Mouse (Mus musculus) mouse trophoblast stem cell (cell line): ENCODE measurements around the gene Rab12.

Source experiments
- in situ Hi-C, 2 experiments: fragments of 300-500 bp; cut with MseI, MboI; formaldehyde crosslinking; loops; 2 replicates in 1 of 2; 3 replicates in 1 of 2; pipeline ENCODE4 v1.15.1; 2025

Gene Rab12

GRCm38 (mm10) chr17:66502865-66503264, 16.7 kb downstream of the Rab12 start:
- in situ Hi-C loops = no loop called here

- in situ Hi-C loops = no loop called here
Measured at GRCm38 (mm10) chr17:66498598-66498997, 20.9 kb downstream of the Rab12 start.

GRCm38 (mm10) chr17:66496589-66496988, 22.9 kb downstream of the Rab12 start:
- in situ Hi-C loops = no loop called here

- in situ Hi-C loops = no loop called here
Measured at GRCm38 (mm10) chr17:66490022-66490601, 29.4 kb downstream of the Rab12 start.

GRCm38 (mm10) chr17:66486576-66486975, 33.0 kb downstream of the Rab12 start:
- in situ Hi-C loops = loop anchor here (5.0 to 10.0 kb wide), 2 partner anchors 34 to 252 kb away; no protein-coding TSS in a partner anchor

- in situ Hi-C loops = loop anchor here (5.0 to 10.0 kb wide), 2 partner anchors 33 to 251 kb away; no protein-coding TSS in a partner anchor
Measured at GRCm38 (mm10) chr17:66485742-66486141, 33.8 kb downstream of the Rab12 start.

- in situ Hi-C loops = loop anchor here (5.0 to 10.0 kb wide), 2 partner anchors 33 to 250 kb away; no protein-coding TSS in a partner anchor
Measured at GRCm38 (mm10) chr17:66484965-66485364, 34.6 kb downstream of the Rab12 start.

GRCm38 (mm10) chr17:66483651-66484454, 35.7 kb downstream of the Rab12 start:
- in situ Hi-C loops = loop anchor here (10.0 kb wide), 1 partner anchor 249 kb away; no protein-coding TSS in a partner anchor

GRCm38 (mm10) chr17:66481295-66481694, 38.2 kb downstream of the Rab12 start:
- in situ Hi-C loops = loop anchor here (10.0 kb wide), 1 partner anchor 246 kb away; no protein-coding TSS in a partner anchor

- in situ Hi-C loops = loop anchor here (10.0 kb wide), 1 partner anchor 246 kb away; no protein-coding TSS in a partner anchor
Measured at GRCm38 (mm10) chr17:66480491-66481278, 38.8 kb downstream of the Rab12 start.

- in situ Hi-C loops = loop anchor here (10.0 kb wide), 1 partner anchor 245 kb away; no protein-coding TSS in a partner anchor
Measured at GRCm38 (mm10) chr17:66479813-66480490, 39.6 kb downstream of the Rab12 start.

GRCm38 (mm10) chr17:66479311-66479710, 40.2 kb downstream of the Rab12 start:
- in situ Hi-C loops = no loop called here

- in situ Hi-C loops = no loop called here
Measured at GRCm38 (mm10) chr17:66473205-66473604, 46.3 kb downstream of the Rab12 start.

- in situ Hi-C loops = no loop called here
Measured at GRCm38 (mm10) chr17:66471775-66472174, 47.8 kb downstream of the Rab12 start.

GRCm38 (mm10) chr17:66471252-66471651, 48.3 kb downstream of the Rab12 start:
- in situ Hi-C loops = no loop called here

GRCm38 (mm10) chr17:66470020-66470419, 49.5 kb downstream of the Rab12 start:
- in situ Hi-C loops = no loop called here

- in situ Hi-C loops = loop anchor here in 1 of 2 experiments (10.0 kb wide), 1 partner anchor 212 kb away; no protein-coding TSS in a partner anchor
Measured at GRCm38 (mm10) chr17:66457278-66457677, 62.3 kb downstream of the Rab12 start.

GRCm38 (mm10) chr17:66451143-66451542, 68.4 kb downstream of the Rab12 start:
- in situ Hi-C loops = loop anchor here (5.0 to 10.0 kb wide), 3 partner anchors 36 to 214 kb away; no protein-coding TSS in a partner anchor

GRCm38 (mm10) chr17:66450526-66451070, 68.9 kb downstream of the Rab12 start:
- in situ Hi-C loops = loop anchor here (5.0 to 10.0 kb wide), 3 partner anchors 37 to 213 kb away; no protein-coding TSS in a partner anchor
